Mouse (Mus musculus) forebrain, embryonic 10.5 days (tissue): ENCODE data around the gene Cd44. TPM values are rescaled to one million over a fixed set of nuclear protein-coding genes. Genes with fewer than 3 reads are reported as not detected.

Source experiments
- DNase-seq: peaks from one replicate; pipeline ENCODE4 v3.0.0-alpha.2; 2017; ENCODE audit warnings: low spot score; ENCODE audit errors: extremely low spot score
- H3K27ac ChIP-seq: fragments of 300-500 bp; sonication (generic); 2 replicates; pipeline ENCODE4 v1.5.1; 2016; ENCODE audit warnings: mild to moderate bottlenecking
- H3K27me3 ChIP-seq: fragments of 300-500 bp; sonication (generic); 2 replicates; pipeline ENCODE4 v1.6.1; 2016; ENCODE audit warnings: mild to moderate bottlenecking; ENCODE audit not compliant: poor library complexity, severe bottlenecking
- H3K36me3 ChIP-seq: fragments of 300-500 bp; sonication (generic); replicated peaks from 2 replicates; pipeline ENCODE4 v1.6.1; 2016; ENCODE audit warnings: mild to moderate bottlenecking, moderate library complexity
- H3K4me1 ChIP-seq: fragments of 300-500 bp; sonication (generic); 2 replicates; pipeline ENCODE4 v1.6.1; 2016
- H3K4me3 ChIP-seq: fragments of 300-500 bp; sonication (generic); 2 replicates; pipeline ENCODE4 v1.5.1; 2016; ENCODE audit warnings: mild to moderate bottlenecking, moderate library complexity
- H3K9me3 ChIP-seq: fragments of 300-500 bp; sonication (generic); 2 replicates; pipeline ENCODE4 v1.6.1; 2016; ENCODE audit warnings: mild to moderate bottlenecking, moderate library complexity
- WGBS: fragments of 180-500 bp; shearing (Covaris S2); methylation state at CpG from one replicate; pipeline ENCODE4 v1.1.7; 2016; 5-methylcytosine and 5-hydroxymethylcytosine counted together
- polyA plus RNA-seq: library from polyadenylated mRNA; unstranded; fragments of >200 nt; fragmentation: Nextera tagmentation; extraction: Ambion mirVana; gene quantifications from 2 replicates; pipeline ENCODE4 v1.2.1, GENCODE M21; 2016

Gene Cd44
- polyA plus RNA-seq, 1 experiment from 2014 or later, result 2.8 TPM

GRCm38 (mm10) chr2:102905604-102906003 is 4.1 kb upstream of the Cd44 start:
- no peaks in the 10 kb centered on the region for H3K9me3 ChIP-seq
- H3K27ac ChIP-seq, result no peak overlapping the region
- H3K4me1 ChIP-seq, result peaks cover 14% of the 10 kb centered on the region
- H3K36me3 ChIP-seq, result no peaks in the 10 kb centered on the region
- no peak overlapping the region for H3K4me3 ChIP-seq
- no peak for DNase-seq
- WGBS, result 91% methylated on average over 3 of the region's 3 CpGs
- peaks cover 22% of the 10 kb centered on the region for H3K27me3 ChIP-seq

- Histone ChIP-seq H3K27ac (peak overlapping the region; percentile 70; the same call in 1 of the 2 replicates), H3K4me1 (peaks cover 15% of the 10 kb centered on the region), H3K36me3 (no peaks in the 10 kb centered on the region), H3K27me3 (peaks cover 41% of the 10 kb centered on the region), H3K4me3 (peak overlapping the region; percentile 60), H3K9me3 (no peaks in the 10 kb centered on the region)
- peak; percentile 22 for DNase-seq
- WGBS, result 18% methylated on average over 3 of the region's 3 CpGs
These were observed 361 bp upstream of the Cd44 start for GRCm38 (mm10) chr2:102901828-102902223.

GRCm38 (mm10) chr2:102900230-102900721 is 1.2 kb downstream of the Cd44 start:
- no peak for DNase-seq
- 50% methylated on average over 7 of the region's 7 CpGs for WGBS
- Histone ChIP-seq H3K4me1 (peaks cover 15% of the 10 kb centered on the region), H3K9me3 (no peaks in the 10 kb centered on the region), H3K4me3 (peak overlapping the region; percentile 60; the same call in 1 of the 2 replicates), H3K27ac (no peak overlapping the region), H3K36me3 (no peaks in the 10 kb centered on the region), H3K27me3 (peaks cover 41% of the 10 kb centered on the region)

- 75% methylated on average over 3 of the region's 3 CpGs for WGBS
- no peak for DNase-seq
- no peak overlapping the region for H3K27ac ChIP-seq
- peaks cover 41% of the 10 kb centered on the region for H3K27me3 ChIP-seq
- no peak overlapping the region for H3K4me3 ChIP-seq
- H3K4me1 ChIP-seq, result peaks cover 15% of the 10 kb centered on the region
- H3K9me3 ChIP-seq, result no peaks in the 10 kb centered on the region
- no peaks in the 10 kb centered on the region for H3K36me3 ChIP-seq
These were observed 2.2 kb downstream of the Cd44 start for GRCm38 (mm10) chr2:102899238-102899637.

- peaks cover 41% of the 10 kb centered on the region for H3K27me3 ChIP-seq
- H3K4me1 ChIP-seq, result peaks cover 15% of the 10 kb centered on the region
- no peak overlapping the region for H3K27ac ChIP-seq
- DNase-seq, result no peak
- H3K4me3 ChIP-seq, result no peak overlapping the region
- no peaks in the 10 kb centered on the region for H3K9me3 ChIP-seq
- WGBS, result 83% methylated on average over 3 of the region's 3 CpGs
- no peaks in the 10 kb centered on the region for H3K36me3 ChIP-seq
These were observed 2.9 kb downstream of the Cd44 start for GRCm38 (mm10) chr2:102898585-102898984.

- no peak for DNase-seq
- Histone ChIP-seq H3K36me3 (no peaks in the 10 kb centered on the region), H3K4me3 (no peak overlapping the region), H3K27ac (no peak overlapping the region), H3K27me3 (peaks cover 24% of the 10 kb centered on the region), H3K9me3 (no peaks in the 10 kb centered on the region), H3K4me1 (peaks cover 6% of the 10 kb centered on the region)
- 90% methylated on average over 8 of the region's 8 CpGs for WGBS
These were observed 5.3 kb downstream of the Cd44 start for GRCm38 (mm10) chr2:102896154-102896553.

GRCm38 (mm10) chr2:102895197-102895596 is 6.3 kb downstream of the Cd44 start:
- H3K27me3 ChIP-seq, result peaks cover 14% of the 10 kb centered on the region
- WGBS, result 72% methylated on average over 1 of the region's 1 CpGs

GRCm38 (mm10) chr2:102894785-102895184 is 6.7 kb downstream of the Cd44 start:
- no peak overlapping the region for H3K27ac ChIP-seq
- no peak for DNase-seq
- no peaks in the 10 kb centered on the region for H3K36me3 ChIP-seq
- no peaks in the 10 kb centered on the region for H3K9me3 ChIP-seq
- no peaks in the 10 kb centered on the region for H3K4me1 ChIP-seq
- H3K27me3 ChIP-seq, result peaks cover 10% of the 10 kb centered on the region
- H3K4me3 ChIP-seq, result no peak overlapping the region
- WGBS, result 76% methylated on average over 4 of the region's 4 CpGs

More at GRCm38 (mm10) chr2:102895197-102895596, 6.3 kb downstream of the Cd44 start:
- DNase-seq, result no peak
- no peak overlapping the region for H3K4me3 ChIP-seq
- no peaks in the 10 kb centered on the region for H3K4me1 ChIP-seq
- H3K9me3 ChIP-seq, result no peaks in the 10 kb centered on the region
- H3K27ac ChIP-seq, result no peak overlapping the region
- H3K36me3 ChIP-seq, result no peaks in the 10 kb centered on the region

- DNase-seq, result no peak
- Histone ChIP-seq H3K36me3 (no peaks in the 10 kb centered on the region), H3K4me3 (no peak overlapping the region), H3K4me1 (no peaks in the 10 kb centered on the region; the same call in 1 of the 2 replicates), H3K27me3 (no peaks in the 10 kb centered on the region), H3K27ac (no peak overlapping the region), H3K9me3 (no peaks in the 10 kb centered on the region)
- WGBS, result 37% methylated on average over 3 of the region's 3 CpGs
These were observed 12.7 kb downstream of the Cd44 start for GRCm38 (mm10) chr2:102888688-102889225.

GRCm38 (mm10) chr2:102887137-102887536 is 14.3 kb downstream of the Cd44 start:
- Histone ChIP-seq H3K27ac (no peak overlapping the region), H3K4me1 (peaks cover 7% of the 10 kb centered on the region; the same call in 1 of the 2 replicates), H3K9me3 (no peaks in the 10 kb centered on the region), H3K36me3 (no peaks in the 10 kb centered on the region), H3K27me3 (no peaks in the 10 kb centered on the region), H3K4me3 (no peak overlapping the region)
- DNase-seq, result no peak
- 86% methylated on average over 1 of the region's 1 CpGs for WGBS

- peaks cover 8% of the 10 kb centered on the region; the same call in 1 of the 2 replicates for H3K4me1 ChIP-seq
- no peaks in the 10 kb centered on the region for H3K36me3 ChIP-seq
- WGBS, result 85% methylated on average over 6 of the region's 6 CpGs
- no peaks in the 10 kb centered on the region for H3K27me3 ChIP-seq
- DNase-seq, result no peak
- H3K4me3 ChIP-seq, result no peak overlapping the region
- no peak overlapping the region for H3K27ac ChIP-seq
- H3K9me3 ChIP-seq, result no peaks in the 10 kb centered on the region
These were observed 15.0 kb downstream of the Cd44 start for GRCm38 (mm10) chr2:102886306-102886935.

GRCm38 (mm10) chr2:102882597-102883272 is 18.7 kb downstream of the Cd44 start:
- H3K27me3 ChIP-seq, result no peaks in the 10 kb centered on the region
- no peaks in the 10 kb centered on the region for H3K36me3 ChIP-seq
- WGBS, result 67% methylated on average over 6 of the region's 6 CpGs
- DNase-seq, result no peak
- no peaks in the 10 kb centered on the region for H3K9me3 ChIP-seq
- peaks cover 14% of the 10 kb centered on the region for H3K4me1 ChIP-seq
- no peak overlapping the region for H3K4me3 ChIP-seq
- no peak overlapping the region for H3K27ac ChIP-seq
